Mouse (Mus musculus) stomach, embryonic 14.5 days (tissue): ENCODE data around the gene Ktn1. TPM values are rescaled to one million over a fixed set of nuclear protein-coding genes. Genes with fewer than 3 reads are reported as not detected.

Experiments used
- ATAC-seq: fragments of 200-750 bp; cut with Nextera tagmentation; 2 replicates; pipeline ENCODE4 v1.8.0; 2017; ENCODE audit warnings: low read depth, moderate TSS enrichment; ENCODE audit not compliant: insufficient number of reproducible peaks, insufficient read depth, low FRiP score
- H3K27ac ChIP-seq: fragments of 300-500 bp; sonication (generic); 2 replicates; pipeline ENCODE4 v1.5.1; 2014; ENCODE audit warnings: mild to moderate bottlenecking, low read length, moderate library complexity, mixed read lengths
- H3K27me3 ChIP-seq: fragments of 300-500 bp; sonication (generic); 2 replicates; pipeline ENCODE4 v1.6.1; 2014; ENCODE audit warnings: low read length, control low read depth, mixed read lengths; ENCODE audit not compliant: control insufficient read depth, insufficient read depth
- H3K36me3 ChIP-seq: fragments of 300-500 bp; sonication (generic); 2 replicates; pipeline ENCODE4 v1.6.1; 2014; ENCODE audit warnings: mild to moderate bottlenecking, control low read depth, low read length, moderate library complexity, mixed read lengths; ENCODE audit not compliant: control insufficient read depth, insufficient read depth
- H3K4me1 ChIP-seq: fragments of 300-500 bp; sonication (generic); 2 replicates; pipeline ENCODE4 v1.6.1; 2014; ENCODE audit warnings: low read length, control low read depth, mixed read lengths; ENCODE audit not compliant: control insufficient read depth, insufficient read depth
- H3K4me2 ChIP-seq: fragments of 300-500 bp; sonication (generic); replicated peaks from 2 replicates; pipeline ENCODE4 v1.6.1; 2014; ENCODE audit warnings: low read depth, low read length, control low read depth
- H3K4me3 ChIP-seq: fragments of 300-500 bp; sonication (generic); 2 replicates; pipeline ENCODE4 v1.5.1; 2014; ENCODE audit warnings: low read depth, low read length, control low read depth
- H3K9ac ChIP-seq: fragments of 300-500 bp; sonication (generic); replicated peaks from 2 replicates; pipeline ENCODE4 v1.6.1; 2014; ENCODE audit warnings: low read depth, mild to moderate bottlenecking, control low read depth, low read length, moderate library complexity, mixed read lengths
- H3K9me3 ChIP-seq: fragments of 300-500 bp; sonication (generic); 2 replicates; pipeline ENCODE4 v1.6.1; 2016; ENCODE audit warnings: low read depth, low read length, control low read depth; ENCODE audit not compliant: control insufficient read depth
- WGBS: fragments of 180-500 bp; shearing (Covaris S2); extraction: QIAGEN DNeasy Blood & Tissue Kit; methylation state at CpG from one replicate; pipeline ENCODE4 v1.1.7; 2014; 5-methylcytosine and 5-hydroxymethylcytosine counted together
- polyA plus RNA-seq: library from polyadenylated mRNA; unstranded; fragments of >200 nt; fragmentation: Nextera tagmentation; extraction: Ambion mirVana; gene quantifications from 2 replicates; pipeline ENCODE4 v1.2.1, GENCODE M21; 2014

Gene Ktn1
- polyA plus RNA-seq, 1 experiment from 2014 or later: 93.2 TPM

- H3K4me2 ChIP-seq: no peak overlapping the region
- WGBS: 12% methylated on average over 9 of the region's 9 CpGs
Measured at GRCm38 (mm10) chr14:47634410-47634809, 13.8 kb upstream of the Ktn1 start.

GRCm38 (mm10) chr14:47634846-47635245 is 13.4 kb upstream of the Ktn1 start:
- Histone ChIP-seq H3K27ac (no peak overlapping the region), H3K27me3 (no peaks in the 10 kb centered on the region), H3K9me3 (no peaks in the 10 kb centered on the region), H3K9ac (no peak overlapping the region), H3K4me2 (no peak overlapping the region), H3K4me3 (no peak overlapping the region), H3K36me3 (no peaks in the 10 kb centered on the region), H3K4me1 (peaks cover 15% of the 10 kb centered on the region)
- no peak for ATAC-seq
- WGBS: 44% methylated on average over 7 of the region's 7 CpGs

More at GRCm38 (mm10) chr14:47634410-47634809, 13.8 kb upstream of the Ktn1 start:
- Histone ChIP-seq H3K4me3 (no peak overlapping the region), H3K27ac (no peak overlapping the region), H3K27me3 (no peaks in the 10 kb centered on the region), H3K9me3 (no peaks in the 10 kb centered on the region), H3K9ac (no peak overlapping the region), H3K36me3 (no peaks in the 10 kb centered on the region), H3K4me1 (peaks cover 15% of the 10 kb centered on the region)
- no peak for ATAC-seq

DNA sequence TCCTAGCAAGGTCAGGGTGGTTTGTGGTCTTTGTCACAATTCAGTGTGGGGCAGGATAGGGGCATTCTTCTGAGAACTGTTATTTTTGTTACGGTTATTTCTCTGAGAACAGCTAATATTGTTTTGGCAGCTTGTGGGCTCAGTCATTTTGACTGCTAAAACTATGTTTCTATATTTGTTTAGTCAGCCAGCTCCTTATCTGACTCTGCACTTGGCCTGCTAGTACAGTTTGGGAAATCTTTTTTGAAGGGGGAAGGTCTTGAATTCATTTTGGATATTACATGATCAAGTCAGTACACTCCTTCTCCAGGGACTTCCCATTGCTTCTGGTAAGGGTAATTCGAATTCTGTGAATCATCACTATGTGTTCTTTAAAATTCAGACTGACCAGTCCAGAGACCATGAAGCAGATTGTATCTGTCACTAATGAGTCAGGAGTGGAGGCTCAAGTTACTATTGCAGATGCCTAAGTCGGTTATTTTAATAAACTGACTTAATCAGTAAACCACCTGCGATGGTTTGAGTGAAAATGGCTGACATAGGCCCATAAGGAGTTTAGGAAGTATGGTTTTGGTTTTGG is 9.8 kb upstream of the Ktn1 start:
- peaks cover 15% of the 10 kb centered on the region for H3K4me1 ChIP-seq
- 66% methylated on average over 4 of the region's 4 CpGs for WGBS
- ATAC-seq: no peak

GRCm38 (mm10) chr14:47645620-47646019 is 2.6 kb upstream of the Ktn1 start:
- Histone ChIP-seq H3K4me3 (no peak overlapping the region), H3K27me3 (no peaks in the 10 kb centered on the region), H3K9ac (no peak overlapping the region), H3K9me3 (no peaks in the 10 kb centered on the region), H3K4me1 (peaks cover 4% of the 10 kb centered on the region; the same call in 1 of the 2 replicates), H3K27ac (no peak overlapping the region), H3K36me3 (no peaks in the 10 kb centered on the region), H3K4me2 (no peak overlapping the region)
- no peak for ATAC-seq
- WGBS: 63% methylated on average over 7 of the region's 7 CpGs

More for the DNA sequence above, 9.8 kb upstream of the Ktn1 start:
- Histone ChIP-seq H3K4me2 (no peak overlapping the region), H3K4me3 (no peak overlapping the region), H3K9ac (no peak overlapping the region), H3K27me3 (no peaks in the 10 kb centered on the region), H3K9me3 (no peaks in the 10 kb centered on the region), H3K27ac (no peak overlapping the region), H3K36me3 (no peaks in the 10 kb centered on the region)

DNA sequence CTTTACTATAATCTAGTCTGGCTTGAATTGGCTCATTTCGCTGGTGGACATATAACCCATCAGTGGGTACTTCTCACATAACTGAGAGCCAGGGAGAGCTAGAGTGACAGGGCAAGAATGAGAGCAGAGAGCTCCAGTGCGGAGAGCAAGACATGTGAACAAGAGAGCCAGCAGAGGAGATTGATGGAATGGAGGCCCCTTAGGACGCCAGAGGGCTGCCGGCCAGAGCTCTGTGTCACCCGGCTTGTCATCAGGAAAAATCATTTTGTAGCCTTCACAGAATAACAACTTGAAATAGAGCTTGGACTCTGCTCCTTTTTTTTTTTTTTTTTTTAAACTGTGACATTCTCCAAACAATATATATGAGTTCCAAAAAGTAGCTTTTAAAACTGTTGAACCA is 2.0 kb upstream of the Ktn1 start:
- Histone ChIP-seq H3K4me1 (peaks cover 7% of the 10 kb centered on the region; the same call in 1 of the 2 replicates), H3K9ac (no peak overlapping the region), H3K27me3 (no peaks in the 10 kb centered on the region), H3K4me2 (no peak overlapping the region), H3K4me3 (no peak overlapping the region), H3K9me3 (no peaks in the 10 kb centered on the region), H3K36me3 (no peaks in the 10 kb centered on the region), H3K27ac (no peak overlapping the region)
- ATAC-seq: no peak
- WGBS: 42% methylated on average over 5 of the region's 5 CpGs

- no peaks in the 10 kb centered on the region for H3K27me3 ChIP-seq
- WGBS: 68% methylated on average over 9 of the region's 9 CpGs
Measured at GRCm38 (mm10) chr14:47646696-47647516, 1.3 kb upstream of the Ktn1 start.

DNA sequence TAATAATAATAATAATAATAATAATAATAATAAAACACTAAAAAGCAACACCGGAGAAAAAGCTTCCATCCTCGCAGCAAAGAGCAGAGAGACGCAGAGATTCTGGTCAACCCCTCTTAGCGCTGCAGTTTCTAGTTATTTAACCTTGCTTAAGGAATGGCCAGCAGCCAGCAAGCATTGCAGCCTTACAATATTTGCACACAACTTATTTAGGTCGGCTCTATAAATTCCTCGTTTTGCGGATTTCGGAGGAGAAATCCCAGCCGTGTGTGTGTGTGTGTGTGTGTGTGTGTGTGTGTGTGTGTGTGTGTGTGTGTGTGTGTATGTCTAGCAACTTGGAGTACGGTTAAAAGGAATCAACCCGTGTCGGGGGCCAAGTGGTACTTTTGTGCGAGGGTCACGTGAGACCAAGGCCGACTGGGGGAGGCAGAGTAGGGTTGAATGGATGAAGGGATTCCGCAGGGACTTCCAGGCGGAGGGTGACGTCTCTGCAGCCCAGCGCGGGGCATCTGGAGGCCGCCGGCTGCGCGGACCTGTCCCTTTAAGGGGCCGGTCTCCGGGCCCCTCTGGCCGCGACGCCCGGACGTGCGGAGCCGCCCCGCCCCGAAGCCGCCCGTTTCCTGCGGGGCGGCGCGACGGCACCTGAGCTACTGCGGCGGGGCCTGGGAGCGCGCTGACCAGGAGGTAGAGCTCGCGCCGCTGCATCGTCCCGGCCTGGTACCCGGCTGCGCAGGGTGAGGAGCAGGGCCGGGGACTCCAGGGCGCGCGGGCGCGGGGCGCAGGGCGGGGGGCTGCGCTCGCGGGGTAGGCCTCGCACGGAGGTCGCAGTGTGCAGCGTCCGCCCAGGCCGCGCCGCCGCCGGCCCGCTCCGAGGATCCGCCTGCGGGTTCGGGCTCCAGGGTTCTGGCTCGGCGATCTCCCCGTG is 720 bp downstream of the Ktn1 start:
- peak overlapping the region; percentile 98 for H3K4me3 ChIP-seq
- peak overlapping the region; percentile 96 for H3K27ac ChIP-seq
- H3K4me1 ChIP-seq: peaks cover 12% of the 10 kb centered on the region; the same call in 1 of the 2 replicates
- H3K36me3 ChIP-seq: no peaks in the 10 kb centered on the region
- H3K4me2 ChIP-seq: peak overlapping the region; percentile 74
- H3K27me3 ChIP-seq: no peaks in the 10 kb centered on the region
- peak; percentile 94 for ATAC-seq
- peak overlapping the region; percentile 91 for H3K9ac ChIP-seq
- H3K9me3 ChIP-seq: no peaks in the 10 kb centered on the region
- WGBS: under 1% methylated on average over 71 of the region's 82 CpGs

More at GRCm38 (mm10) chr14:47646696-47647516, 1.3 kb upstream of the Ktn1 start:
- Histone ChIP-seq H3K4me1 (peaks cover 12% of the 10 kb centered on the region; the same call in 1 of the 2 replicates), H3K27ac (no peak overlapping the region), H3K9me3 (no peaks in the 10 kb centered on the region), H3K36me3 (no peaks in the 10 kb centered on the region), H3K9ac (no peak overlapping the region), H3K4me3 (no peak overlapping the region), H3K4me2 (no peak overlapping the region)
- ATAC-seq: no peak
